Mouse (Mus musculus) adrenal gland, adult 18-20 months (tissue): ENCODE data around the gene Gm5134. TPM values are rescaled to one million over a fixed set of nuclear protein-coding genes. Genes with fewer than 3 reads are reported as not detected.

Experiments
- DNase-seq, 2 experiments: peaks; one replicate each; pipeline ENCODE4 v3.0.0; 2021 to 2022; ENCODE audit warnings: low spot score in 2 of 2
- total RNA-seq, 2 experiments: library from RNA; stranded (reverse); gene quantifications; 1 replicate in 1 of 2; 2 replicates in 1 of 2; pipeline ENCODE4 v1.2.3; 2021

Gm5134 gene
- total RNA-seq, 2 experiments from 2014 or later = not detected

- peak in 1 of 2 experiments; percentile 32 for DNase-seq
Measured at GRCm38 (mm10) chr10:75937851-75938643, 16.3 kb upstream of the Gm5134 start.

DNA sequence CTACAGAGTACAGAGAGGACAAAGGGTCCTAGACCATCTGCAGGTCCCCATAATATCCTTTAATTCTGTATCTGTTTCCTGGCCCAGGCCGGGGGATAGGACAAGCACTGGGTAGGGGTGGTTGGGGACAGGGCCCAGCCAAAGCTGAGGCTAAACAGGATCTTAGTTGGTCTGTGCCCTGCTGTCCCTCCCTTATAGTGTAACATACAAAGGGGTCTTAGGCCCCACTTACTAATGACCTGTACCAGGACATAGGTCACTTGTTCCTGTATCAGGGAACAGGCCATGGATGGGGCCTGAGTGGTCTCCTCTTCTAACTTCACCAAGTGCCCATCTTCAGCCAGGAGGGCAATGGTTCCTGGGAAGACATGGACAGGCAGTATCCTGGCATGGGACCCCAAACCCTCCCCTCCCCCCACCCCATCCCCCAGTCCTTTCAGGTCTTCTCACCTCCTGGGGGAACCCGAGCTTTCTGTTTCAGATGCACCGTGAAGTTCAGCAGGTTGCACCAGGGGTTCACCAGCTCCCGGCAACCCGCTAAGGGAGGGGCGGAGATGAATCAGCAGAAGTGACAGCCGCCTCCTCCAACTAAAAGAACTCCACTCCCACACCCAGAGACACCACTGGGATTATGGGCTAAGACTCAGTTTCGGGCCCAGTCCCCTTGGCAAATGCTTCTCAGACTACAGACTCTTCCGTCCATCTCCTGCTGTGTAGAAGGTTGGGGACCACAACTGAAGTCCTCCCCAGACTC lies 14.7 kb upstream of the Gm5134 start:
- no peak for DNase-seq

DNA sequence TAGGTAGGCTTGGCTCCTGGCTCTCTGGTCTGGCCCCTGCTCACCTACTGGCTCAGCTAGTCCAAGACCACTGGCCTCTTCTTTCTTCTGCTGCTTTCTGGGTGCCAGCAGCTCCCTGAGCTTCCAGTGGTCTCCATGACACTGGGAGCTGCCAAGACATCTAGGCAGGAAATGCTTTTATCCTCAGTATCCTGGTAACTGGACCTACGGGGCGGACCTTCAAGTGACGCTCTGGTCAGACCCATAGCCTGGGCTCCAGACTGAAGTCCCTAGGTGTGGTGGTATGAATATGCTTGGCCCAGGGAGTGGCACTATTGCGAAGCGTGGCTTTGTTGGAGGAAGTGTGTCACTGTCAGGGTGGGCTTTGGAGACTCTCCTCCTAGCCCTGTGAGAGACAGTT lies 13.8 kb upstream of the Gm5134 start, which contains the start of gene Gm867:
Gene Gm867, minus strand, starts transcription at position 153 of the 400 bp plus-strand sequence.
- no peak for DNase-seq

DNA sequence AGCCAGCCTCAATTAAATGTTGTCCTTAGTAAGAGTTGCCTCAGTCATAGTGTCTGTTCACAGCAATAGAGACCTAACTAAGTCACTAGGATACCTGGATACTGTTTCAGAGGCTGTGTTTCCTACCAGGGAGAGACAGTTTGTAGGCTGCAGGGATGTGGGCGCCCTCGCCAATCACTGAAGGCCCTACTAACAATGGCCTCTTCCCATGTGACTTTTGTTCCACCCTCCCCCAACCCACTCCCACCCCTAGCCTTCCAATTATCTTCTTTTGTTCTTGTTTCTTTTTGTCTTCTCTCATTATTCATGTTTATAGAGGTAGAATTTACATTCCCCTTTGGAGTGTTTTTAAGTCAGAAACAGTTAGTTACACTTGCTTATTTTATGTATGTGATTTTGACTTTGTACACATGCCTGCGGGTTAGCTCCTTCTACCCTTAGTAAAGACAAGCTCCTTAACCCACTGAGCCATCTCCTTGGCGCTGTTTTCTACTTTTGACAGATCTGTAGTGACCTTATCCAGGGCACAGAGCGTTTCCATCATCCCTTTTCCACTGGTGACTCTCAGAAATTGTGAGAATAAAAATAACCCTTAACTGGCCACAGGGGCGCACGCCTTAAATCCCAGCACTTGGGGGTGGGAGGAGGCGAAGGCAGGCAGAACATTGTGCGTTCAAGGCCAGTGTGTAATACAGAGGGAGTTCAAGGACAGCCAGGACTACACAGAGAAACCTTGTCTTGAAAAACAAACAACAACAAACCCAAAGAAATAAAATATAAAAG lies 13.1 kb upstream of the Gm5134 start:
- DNase-seq = no peak

GRCm38 (mm10) chr10:75942736-75943477 lies 11.4 kb upstream of the Gm5134 start, which contains the start of gene Vpreb3:
Gene Vpreb3 (plus strand): TSS chr10:75943057.
- no peak for DNase-seq

DNA sequence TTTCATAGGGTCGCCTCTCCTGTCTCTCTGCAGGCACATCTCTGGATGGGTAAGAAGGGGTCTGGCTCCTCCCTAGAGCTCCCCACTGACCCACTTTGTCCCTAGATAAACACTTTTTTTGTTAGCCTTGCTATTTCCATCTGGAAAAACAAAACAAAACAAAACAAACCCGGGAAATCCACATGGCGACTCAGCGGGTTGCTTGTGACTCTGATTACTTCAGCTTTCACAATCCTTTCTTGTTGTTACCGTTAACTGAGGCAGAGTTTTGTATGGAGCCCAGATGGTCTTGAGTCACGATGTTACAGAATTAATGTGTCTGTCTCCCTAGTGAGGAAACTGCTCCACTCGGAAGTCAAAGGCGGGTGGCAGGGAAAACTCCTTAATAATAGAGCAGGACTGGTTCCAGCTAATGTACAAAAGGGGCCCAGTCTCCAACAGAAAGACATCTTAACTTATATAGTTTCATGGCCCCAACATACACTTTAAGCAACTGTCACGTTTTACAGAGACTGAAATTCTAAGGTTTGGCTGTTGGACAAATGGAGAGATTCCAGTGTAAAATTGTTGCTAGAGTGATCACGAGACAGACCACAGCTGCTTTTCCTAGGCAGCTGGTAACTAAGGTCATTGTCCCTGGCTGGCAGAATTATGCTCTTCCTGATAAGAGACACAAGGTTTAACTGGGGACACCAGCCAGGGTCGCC lies 10.1 kb upstream of the Gm5134 start:
- DNase-seq = no peak

GRCm38 (mm10) chr10:75945213-75945612 lies 9.1 kb upstream of the Gm5134 start:
- DNase-seq = peak in 1 of 2 experiments; percentile 1

DNA sequence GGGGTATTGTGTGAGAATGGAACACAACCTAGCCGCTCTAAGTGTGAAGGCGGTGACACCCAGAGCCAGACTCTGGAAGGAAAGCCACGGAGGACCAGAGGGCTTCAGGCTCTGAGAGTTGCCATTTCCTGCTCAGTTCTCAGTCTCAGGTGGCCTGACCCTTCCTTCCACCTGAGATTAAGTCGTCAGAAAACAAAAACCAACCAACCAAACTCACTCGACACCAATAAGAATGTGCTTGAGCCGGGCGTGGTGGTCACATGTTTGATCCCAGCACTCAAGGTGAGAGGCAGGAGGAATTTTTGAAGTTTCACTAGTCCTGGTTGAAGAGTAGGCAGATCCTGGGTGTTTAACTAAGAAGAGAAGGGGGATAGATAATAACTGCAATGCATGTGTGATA lies 8.4 kb upstream of the Gm5134 start:
- DNase-seq = peak in 1 of 2 experiments; percentile 1

DNA sequence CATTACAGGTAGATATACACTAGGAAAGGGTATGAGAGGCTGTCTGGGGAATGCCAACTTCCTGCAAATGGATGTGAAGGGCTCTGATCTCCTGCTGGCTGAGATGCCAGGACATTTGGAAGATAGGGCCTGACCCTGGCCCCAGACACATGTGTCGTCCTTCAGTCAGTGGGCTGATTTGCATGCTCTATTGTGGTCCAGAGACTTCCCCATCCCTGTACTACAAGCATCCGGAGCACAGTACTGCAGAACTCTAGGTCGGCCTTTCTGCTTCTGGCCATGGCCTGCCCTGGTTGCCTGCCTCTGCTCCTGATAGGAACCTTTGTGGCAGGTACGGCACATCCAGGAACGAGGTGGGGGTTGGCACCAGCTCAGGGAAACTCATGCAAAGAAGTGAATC lies 6.2 kb upstream of the Gm5134 start:
- DNase-seq = no peak

GRCm38 (mm10) chr10:75949053-75950045 lies 5.0 kb upstream of the Gm5134 start:
- no peak for DNase-seq

GRCm38 (mm10) chr10:75950791-75951210 lies 3.5 kb upstream of the Gm5134 start:
- no peak for DNase-seq

GRCm38 (mm10) chr10:75951424-75952050 lies 2.8 kb upstream of the Gm5134 start:
- DNase-seq = peak in 1 of 2 experiments; percentile 52

- DNase-seq = no peak
Measured at GRCm38 (mm10) chr10:75973846-75974245, 19.5 kb downstream of the Gm5134 start.

GRCm38 (mm10) chr10:75975216-75975615 lies 20.9 kb downstream of the Gm5134 start:
- peak in 1 of 2 experiments; percentile 12 for DNase-seq

DNA sequence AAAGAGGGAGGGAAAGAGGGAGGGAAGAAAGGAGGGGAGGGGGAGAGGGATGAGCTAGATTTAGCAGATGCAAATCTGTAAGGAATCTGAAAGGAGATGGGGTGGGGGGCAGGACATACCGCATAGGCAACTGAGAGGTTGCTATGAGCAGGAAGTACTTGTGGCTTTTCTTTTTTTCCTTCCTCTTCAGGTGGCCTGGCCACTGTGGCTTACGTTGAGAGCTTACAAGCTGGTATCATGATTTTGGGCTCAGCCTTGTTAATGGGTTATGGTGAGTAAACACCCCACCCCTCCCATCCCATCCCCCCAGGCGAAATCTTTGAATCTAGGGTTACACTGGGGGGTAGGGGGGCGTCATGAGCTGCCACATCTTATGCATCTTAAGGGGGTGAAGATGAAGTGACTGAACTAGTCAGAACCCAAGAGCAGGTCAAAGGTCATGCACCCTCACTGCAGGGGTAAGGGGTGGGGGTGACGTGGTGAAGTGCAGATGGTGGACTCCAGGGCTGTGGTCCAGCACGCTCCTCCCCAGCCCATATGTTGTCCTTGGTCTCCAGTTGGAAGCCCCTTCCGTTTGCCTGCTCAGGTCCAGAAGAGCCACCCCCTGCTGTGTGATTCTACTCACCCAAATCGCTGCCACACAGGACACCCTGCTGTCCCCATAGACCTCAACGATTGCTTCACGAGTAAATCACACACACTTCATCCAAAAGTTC lies 24.0 kb downstream of the Gm5134 start:
- no peak for DNase-seq

GRCm38 (mm10) chr10:75978835-75979157 lies 24.5 kb downstream of the Gm5134 start:
- no peak for DNase-seq

DNA sequence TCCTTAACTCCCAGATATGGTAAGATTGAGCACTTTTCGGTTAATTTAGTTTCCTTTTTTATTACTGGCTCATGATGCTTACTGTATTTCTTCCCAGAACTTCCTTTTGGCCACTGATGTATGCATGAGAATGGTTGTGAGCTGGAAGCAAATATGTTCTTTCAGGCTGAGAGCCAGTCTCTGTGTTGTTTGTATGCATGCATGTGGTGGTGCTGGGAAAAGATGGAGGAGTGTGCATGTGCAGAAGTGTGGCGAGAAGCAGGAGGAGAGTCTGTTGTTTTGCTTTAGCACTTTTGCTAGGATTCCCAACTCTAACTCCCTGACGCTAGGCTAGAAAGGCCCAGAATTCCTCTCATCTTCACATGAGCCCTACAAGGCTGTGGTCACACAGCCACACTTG lies 25.1 kb downstream of the Gm5134 start:
- DNase-seq = no peak
